Mouse (Mus musculus): ENCODE data around the gene Jade2. TPM values are rescaled to one million over a fixed set of nuclear protein-coding genes. Genes with fewer than 3 reads are reported as not detected.

The Jade2 gene
- 5.1 and 7.4 TPM in 2 replicates for polyA plus RNA-seq (2021; fragmentation: Nextera tagmentation)
- long read RNA-seq, experiment 1, full-length matches to known transcripts: 1 of 48 reads
- long read RNA-seq, experiment 1, partial matches to known transcripts: 7 of 48 reads
- long read RNA-seq, experiment 1, other reads (novel, unspliced or antisense): 40 of 48 reads
- long read RNA-seq, experiment 2, partial matches to known transcripts: 2 of 11 reads
- long read RNA-seq, experiment 2, other reads (novel, unspliced or antisense): 9 of 11 reads

DNA sequence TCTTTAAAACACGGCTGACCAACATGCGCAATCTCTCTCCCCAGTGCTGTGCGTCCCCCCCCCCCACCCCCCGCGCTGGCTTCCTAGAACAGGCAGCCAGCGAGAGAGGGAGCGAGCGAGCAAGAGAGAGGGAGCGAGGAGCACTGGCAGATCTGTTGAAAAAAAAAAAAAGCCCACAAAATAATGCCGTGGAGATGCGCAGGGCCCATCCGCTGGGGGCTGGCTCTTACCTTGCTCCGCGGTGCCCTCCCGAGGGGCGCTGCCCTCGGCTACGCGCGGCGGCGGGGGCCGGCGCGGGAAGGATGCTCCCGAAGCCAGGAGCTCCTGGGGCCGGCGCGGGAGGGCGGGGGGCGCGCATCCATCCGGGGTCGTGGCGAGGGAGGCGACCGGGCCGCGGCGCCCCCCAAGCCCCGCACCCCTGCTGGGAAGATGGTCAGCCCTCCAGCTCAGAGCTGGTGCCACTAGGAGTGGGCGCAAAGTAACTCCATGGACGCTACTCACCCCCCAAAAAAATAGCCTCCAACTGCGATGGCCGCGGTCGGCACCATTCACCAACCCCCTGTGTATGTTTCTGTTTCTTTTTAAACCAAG is at the start of gene Jade2:
Gene Jade2 (minus strand): TSS at position 573 of the 591 bp plus-strand sequence.

Other genes with a start within 250 kb of the Jade2 start
- gene Nhp2, start 237.9 kb downstream of the Jade2 start, polyA plus RNA-seq (2021; fragmentation: Nextera tagmentation): 172 and 201 TPM in 2 replicates
- gene Rmnd5b, start 221.8 kb downstream of the Jade2 start, polyA plus RNA-seq (2021; fragmentation: Nextera tagmentation): 62.3 and 86.2 TPM in 2 replicates
- 9.5 and 12.9 TPM in 2 replicates for gene N4bp3, start 206.8 kb downstream of the Jade2 start, polyA plus RNA-seq (2021; fragmentation: Nextera tagmentation)
- 0.31 and 0.43 TPM in 2 replicates for gene D930048N14Rik, start 206.7 kb downstream of the Jade2 start, polyA plus RNA-seq (2021; fragmentation: Nextera tagmentation)
- gene 0610009B22Rik, start 168.8 kb downstream of the Jade2 start, polyA plus RNA-seq (2021; fragmentation: Nextera tagmentation): 110 and 117 TPM in 2 replicates
- 5.9 and 10.9 TPM in 2 replicates for gene Sec24a, start 94.0 kb downstream of the Jade2 start, polyA plus RNA-seq (2021; fragmentation: Nextera tagmentation)
- gene Sar1b, start 94.0 kb downstream of the Jade2 start, polyA plus RNA-seq (2021; fragmentation: Nextera tagmentation): 187 and 233 TPM in 2 replicates
- gene Cdkn2aipnl, start 110.0 kb upstream of the Jade2 start, polyA plus RNA-seq (2021; fragmentation: Nextera tagmentation): 28.9 and 48.8 TPM in 2 replicates
- gene Ube2b, start 143.1 kb upstream of the Jade2 start, polyA plus RNA-seq (2021; fragmentation: Nextera tagmentation): 135 and 153 TPM in 2 replicates
- 8.5 and 10.3 TPM in 2 replicates for gene Cdkl3, start 146.6 kb upstream of the Jade2 start, polyA plus RNA-seq (2021; fragmentation: Nextera tagmentation)
- 18.8 and 54.2 TPM in 2 replicates for gene Ppp2ca, start 241.0 kb upstream of the Jade2 start, polyA plus RNA-seq (2021; fragmentation: Nextera tagmentation)